Mouse (Mus musculus) CD4-positive, CD25-positive, alpha-beta regulatory T cell, adult 2 months (primary cell): ENCODE data around the gene Srsf2.
"Not testable (repeated sequence)": the region's sequence is repeated elsewhere in the genome, so short reads cannot be mapped to it uniquely, and the experiment has no call there.

Source experiments
- DNase-seq: peaks from one replicate; pipeline ENCODE4 v3.0.0-alpha.2; 2012; ENCODE audit warnings: low read depth, low spot score

Srsf2 gene

GRCm38 (mm10) chr11:116832172-116832685 is 20.7 kb downstream of the Srsf2 start:
- DNase-seq, result no peak

GRCm38 (mm10) chr11:116827534-116828165 is 25.2 kb downstream of the Srsf2 start, which contains the start of gene Mxra7:
TSS of gene Mxra7 (minus strand) at chr11:116828046.
- DNase-seq, result peak; percentile 51

DNA sequence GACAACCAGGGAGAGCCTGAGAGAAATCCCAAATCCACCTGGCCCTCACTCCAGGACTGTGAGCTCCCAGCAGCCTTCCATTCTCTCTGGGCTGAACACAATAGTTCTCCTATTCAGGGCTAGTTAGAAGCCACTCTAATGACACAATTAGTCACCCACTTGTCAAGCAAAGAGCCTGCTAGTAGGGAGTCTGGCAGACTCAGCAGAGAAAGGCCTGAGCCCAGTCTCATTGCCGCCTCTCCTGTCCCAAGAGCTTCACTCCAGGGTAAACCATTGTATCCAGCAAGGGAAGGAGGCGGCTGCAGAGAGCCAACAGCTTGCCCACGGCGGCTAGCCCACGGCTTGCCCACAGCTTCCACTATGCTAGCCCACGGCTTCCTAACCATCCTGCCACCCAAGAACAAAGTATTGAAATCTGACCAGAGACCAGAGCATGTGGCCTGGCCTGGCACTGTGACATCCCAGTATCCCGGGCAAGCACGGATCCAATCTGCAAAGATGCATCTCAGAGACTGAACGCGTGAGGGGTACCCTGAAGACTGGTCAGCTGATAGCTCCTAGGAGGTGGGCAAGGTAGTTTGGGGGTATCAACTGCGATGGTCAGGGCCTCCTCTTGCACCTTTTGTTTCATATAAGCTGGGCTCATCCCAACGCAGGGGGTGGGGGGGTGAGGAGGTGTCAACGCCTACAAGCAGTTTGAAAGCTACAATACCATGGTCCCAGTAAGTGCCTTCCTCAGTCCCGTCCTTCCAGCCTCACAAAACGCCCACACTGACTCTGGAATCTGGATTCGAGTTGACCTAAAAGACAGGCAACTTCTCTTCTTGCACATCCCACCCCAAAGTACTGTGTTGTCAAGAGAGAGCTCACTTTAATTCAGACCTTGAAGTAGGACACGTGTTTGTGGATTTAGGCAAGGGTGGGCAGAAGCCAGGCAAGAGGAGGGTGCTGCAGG is 26.1 kb downstream of the Srsf2 start:
- no peak for DNase-seq

GRCm38 (mm10) chr11:116825230-116825629 is 27.7 kb downstream of the Srsf2 start:
- no peak for DNase-seq

GRCm38 (mm10) chr11:116823885-116824284 is 29.0 kb downstream of the Srsf2 start:
- not testable (repeated sequence) for DNase-seq

DNA sequence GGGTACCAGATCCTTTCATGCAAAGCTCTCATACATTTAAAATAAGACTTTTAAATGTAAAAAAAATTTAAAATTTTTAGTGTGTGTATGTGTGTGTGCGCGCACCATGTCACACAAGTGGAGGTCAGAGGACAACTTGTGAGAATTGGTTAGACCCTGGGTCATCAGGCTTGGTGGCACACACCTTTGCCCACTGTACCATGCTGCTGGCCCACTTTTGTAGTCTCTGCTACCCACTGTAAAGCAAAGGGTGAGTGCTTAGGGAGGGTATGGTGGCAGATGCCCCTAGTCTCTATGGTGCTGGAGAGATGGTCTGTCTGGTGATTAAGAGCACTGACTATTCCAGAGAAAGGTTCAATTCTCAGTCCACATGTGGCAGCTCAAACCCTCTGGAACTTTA is 29.6 kb downstream of the Srsf2 start:
- no peak for DNase-seq

DNA sequence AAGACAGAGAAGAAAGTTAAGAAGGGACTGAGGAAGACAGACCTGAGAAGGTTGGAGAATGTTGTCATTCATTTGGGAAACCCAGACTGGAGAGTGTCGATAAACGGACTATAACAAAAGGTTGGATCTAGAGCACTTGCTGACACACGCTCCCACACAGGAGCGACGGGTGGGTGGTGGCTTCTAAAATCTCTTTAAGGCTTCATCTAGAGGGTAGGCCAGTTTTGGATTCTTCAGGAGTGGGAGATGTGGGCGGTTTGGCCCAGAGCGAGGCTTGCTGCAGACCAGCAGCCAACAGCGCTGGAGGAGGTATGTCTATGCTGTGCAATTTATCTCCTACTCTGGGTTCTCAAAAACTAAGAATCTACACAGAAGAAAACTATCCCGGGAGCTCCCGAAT is 30.3 kb downstream of the Srsf2 start:
- no peak for DNase-seq

DNA sequence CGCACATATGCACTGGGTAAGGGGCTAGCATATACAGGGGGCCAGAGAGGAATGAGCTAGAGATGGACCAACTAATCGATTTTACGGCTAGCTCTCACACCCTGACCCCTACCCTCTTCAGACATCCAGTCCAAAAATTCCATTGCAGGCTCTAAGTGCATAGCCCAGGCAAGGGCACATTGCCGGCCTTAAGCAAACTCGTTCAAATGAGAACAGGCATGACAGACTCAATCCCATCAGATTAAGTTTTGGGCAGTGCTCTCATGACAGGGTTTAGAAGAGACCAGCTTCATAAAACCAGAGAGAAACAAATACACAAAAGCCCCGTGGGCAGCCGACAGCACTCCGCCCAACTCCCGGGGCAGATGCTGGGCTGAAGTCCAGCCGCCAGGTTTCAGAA is 30.7 kb downstream of the Srsf2 start:
- DNase-seq, result no peak

- DNase-seq, result no peak
These were observed 31.6 kb downstream of the Srsf2 start for GRCm38 (mm10) chr11:116821057-116821940.

DNA sequence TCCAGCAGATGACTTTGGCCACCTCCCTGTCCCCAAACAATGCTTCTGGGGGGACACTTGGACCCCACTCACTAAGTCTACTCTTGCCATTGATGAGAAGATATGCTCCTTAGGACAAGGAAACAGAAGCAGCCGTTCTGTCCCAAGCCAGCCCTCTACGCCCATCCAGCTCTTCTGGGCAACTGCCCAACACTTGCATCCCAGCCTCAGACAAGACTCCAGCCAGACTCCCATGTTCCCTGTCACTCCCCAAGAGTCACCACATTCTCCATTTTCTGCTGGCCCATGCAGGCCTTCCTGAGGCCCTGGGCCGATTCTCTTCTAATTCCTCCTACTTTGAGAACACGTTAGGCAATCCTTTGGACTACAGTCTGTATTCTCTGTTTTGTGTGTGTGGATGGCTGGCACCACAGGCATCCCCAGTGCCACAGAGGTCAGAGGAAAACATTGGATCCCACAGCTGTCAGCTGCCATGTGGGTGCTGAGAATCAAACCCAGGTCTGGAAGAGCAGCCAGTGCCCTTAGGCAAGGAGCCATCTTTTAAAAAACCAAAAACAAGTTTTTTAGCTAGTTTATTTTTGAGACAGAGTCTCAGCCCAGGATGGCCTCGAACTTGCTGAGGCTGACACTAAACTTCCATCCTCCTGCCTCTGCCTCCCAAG is 32.8 kb downstream of the Srsf2 start:
- no peak for DNase-seq

DNA sequence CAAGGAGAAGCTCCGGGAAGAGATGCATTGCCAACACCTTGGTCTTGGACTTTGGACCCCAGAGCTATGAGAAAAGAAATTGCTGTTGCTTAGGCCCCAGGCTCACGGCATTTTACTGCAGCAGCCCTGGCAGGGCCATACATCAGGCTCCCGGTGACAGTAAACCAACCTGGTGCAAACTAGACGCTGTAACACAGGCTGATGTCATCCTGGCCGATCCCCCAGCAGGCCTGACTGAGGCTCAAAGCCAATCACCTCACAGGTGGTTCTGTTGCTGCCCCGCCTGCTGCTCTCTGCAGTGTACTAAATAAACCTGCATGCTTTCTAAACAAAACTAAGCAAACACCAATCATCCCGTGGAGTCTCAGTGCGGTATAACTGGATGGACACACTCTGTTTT is 34.2 kb downstream of the Srsf2 start:
- DNase-seq, result no peak

GRCm38 (mm10) chr11:116817567-116817966 is 35.3 kb downstream of the Srsf2 start:
- no peak for DNase-seq

DNA sequence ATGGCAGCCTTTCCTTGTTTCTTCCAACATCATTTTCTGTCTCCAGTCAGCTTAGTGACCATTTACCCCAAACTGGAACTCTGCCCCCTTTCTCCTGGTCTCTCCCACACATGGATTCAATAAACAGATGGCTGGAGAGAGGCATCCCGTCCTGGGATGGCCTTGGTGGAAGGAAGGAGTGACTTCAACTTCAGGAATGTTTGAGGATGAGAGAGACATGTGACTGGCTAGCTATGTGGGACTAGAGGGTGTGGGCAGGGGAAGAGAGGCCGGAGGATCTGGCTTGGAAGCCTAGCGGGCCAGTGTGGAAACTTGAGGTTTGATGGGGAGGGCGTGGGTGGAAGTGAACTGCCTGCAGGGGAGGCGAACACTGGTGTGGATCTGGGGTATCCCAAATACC is 36.1 kb downstream of the Srsf2 start:
- DNase-seq, result no peak

DNA sequence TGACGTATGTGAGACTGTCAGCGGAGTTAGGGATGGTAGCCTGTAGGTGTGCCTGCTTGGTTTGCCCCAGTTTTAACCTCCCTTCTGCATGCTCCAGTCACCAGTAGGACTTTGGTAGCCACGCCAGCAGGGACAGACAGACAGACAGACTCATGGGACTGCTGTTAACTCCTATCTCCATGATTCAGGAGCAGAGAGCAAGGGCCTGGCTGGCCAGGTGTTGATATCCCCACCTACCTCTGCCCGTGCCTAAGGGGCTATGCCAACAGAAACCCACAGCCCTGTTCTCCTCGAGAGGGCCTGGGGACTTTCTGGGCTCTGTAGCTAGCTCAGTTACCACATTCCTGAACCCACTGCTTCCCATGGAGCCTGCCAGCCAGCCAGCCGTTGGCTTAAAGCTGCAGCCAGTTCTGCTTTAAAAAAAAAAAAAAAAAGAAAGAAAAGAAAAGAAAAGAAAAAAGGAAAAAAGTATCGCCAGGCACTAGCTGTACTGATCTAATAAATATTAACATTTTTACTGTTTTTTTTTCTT is 37.9 kb downstream of the Srsf2 start:
- no peak for DNase-seq

DNA sequence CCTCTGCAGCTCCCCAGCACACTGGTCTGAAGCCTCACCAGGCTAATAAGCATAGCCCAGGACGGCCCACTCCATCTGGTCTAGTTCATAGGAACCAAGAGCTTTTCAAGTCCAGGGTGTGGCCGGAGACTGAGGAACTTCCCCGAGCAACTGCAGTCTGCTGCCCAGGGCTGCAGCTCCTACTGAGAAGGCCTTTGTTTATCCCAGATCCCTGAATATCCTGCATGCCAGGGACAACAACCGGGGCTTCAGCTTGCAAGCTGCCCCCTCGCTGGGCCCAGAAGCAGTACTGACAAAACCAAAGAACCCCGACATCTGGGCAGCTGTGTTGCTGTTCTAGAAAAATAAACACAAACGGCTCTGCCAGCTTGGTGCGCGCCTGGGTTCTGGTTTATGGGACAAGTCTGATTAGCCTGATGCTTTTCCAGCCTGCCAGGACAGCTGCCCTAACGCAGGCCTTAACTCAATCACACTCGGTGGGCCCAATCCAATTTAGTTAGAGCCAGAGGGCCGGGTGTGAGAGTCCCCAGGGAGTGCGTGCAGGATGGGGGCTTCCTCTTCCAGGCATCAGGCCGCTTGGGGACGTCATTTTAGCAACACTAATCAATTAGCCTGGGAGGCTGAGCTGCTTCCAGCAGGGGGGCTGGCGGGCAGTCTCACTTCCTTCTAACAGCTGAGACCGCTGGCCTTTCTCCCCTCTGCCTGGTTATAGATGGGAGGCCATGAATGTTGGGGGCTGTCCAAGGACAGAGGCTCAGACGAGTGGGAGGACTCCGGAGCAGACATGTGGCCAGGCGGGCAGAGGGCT is 38.6 kb downstream of the Srsf2 start:
- DNase-seq, result no peak

GRCm38 (mm10) chr11:116813610-116814009 is 39.3 kb downstream of the Srsf2 start:
- no peak for DNase-seq

GRCm38 (mm10) chr11:116812793-116813529 is 39.9 kb downstream of the Srsf2 start:
- DNase-seq, result no peak

GRCm38 (mm10) chr11:116810983-116811901 is 41.7 kb downstream of the Srsf2 start:
- peak; percentile 77 for DNase-seq
